Mouse (Mus musculus) cortical plate, adult 2 months (tissue): Measurements from ENCODE around the gene 1700057G04Rik.

ENCODE experiments used
- CTCF ChIP-seq: fragments of 200-500 bp; IDR thresholded peaks from 2 replicates; pipeline ENCODE4 v1.5.1; 2011; ENCODE audit warnings: mild to moderate bottlenecking, control low read depth, low read length; ENCODE audit not compliant: insufficient read depth; ENCODE audit errors: extremely low read depth
- POLR2A ChIP-seq: fragments of 200-500 bp; IDR thresholded peaks from 2 replicates; pipeline ENCODE4 v1.6.1; 2011; ENCODE audit warnings: mild to moderate bottlenecking, low read length, control low read depth; ENCODE audit not compliant: insufficient read depth; ENCODE audit errors: extremely low read depth

- TF ChIP-seq POLR2A (no peak), CTCF (no peak)
Measured at GRCm38 (mm10) chr9:92272650-92273049, 36.5 kb upstream of the 1700057G04Rik start.
